Mouse (Mus musculus) spleen, adult 2 months (tissue): ENCODE data around the gene Tcf7l1.

Source experiments
- CTCF ChIP-seq: fragments of 200-500 bp; IDR thresholded peaks from 2 replicates; pipeline ENCODE4 v1.5.1; 2011; ENCODE audit warnings: mild to moderate bottlenecking, inconsistent platforms; ENCODE audit not compliant: insufficient read depth, insufficient read length, insufficient replicate concordance; ENCODE audit errors: extremely low read depth
- POLR2A ChIP-seq: fragments of 200-500 bp; IDR thresholded peaks from 2 replicates; pipeline ENCODE4 v1.6.1; 2011; ENCODE audit warnings: low read depth, low read length, inconsistent platforms

DNA sequence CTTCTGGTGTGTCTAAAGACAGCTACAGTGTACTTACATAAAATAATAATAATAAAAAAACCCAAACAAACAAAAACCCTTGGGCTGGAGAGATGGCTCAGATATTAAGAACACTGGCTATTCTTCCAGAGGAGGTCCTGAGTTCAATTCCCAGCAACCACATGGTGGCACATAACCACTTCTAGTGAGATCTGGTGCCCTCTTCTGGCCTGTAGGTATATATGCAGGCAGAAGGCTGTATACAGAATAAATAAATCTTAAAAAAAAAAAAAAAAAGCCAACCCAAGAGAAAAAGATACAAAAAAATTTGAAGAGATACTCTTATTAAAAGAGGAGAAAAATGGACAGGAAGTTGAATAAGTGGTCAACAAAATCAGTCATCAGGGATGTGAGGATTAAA, 8.7 kb upstream of the Tcf7l1 start:
- TF ChIP-seq CTCF (no peak), POLR2A (no peak)
